ENCODE assay signal across 27 mouse cellular contexts in the genomic region with DNA sequence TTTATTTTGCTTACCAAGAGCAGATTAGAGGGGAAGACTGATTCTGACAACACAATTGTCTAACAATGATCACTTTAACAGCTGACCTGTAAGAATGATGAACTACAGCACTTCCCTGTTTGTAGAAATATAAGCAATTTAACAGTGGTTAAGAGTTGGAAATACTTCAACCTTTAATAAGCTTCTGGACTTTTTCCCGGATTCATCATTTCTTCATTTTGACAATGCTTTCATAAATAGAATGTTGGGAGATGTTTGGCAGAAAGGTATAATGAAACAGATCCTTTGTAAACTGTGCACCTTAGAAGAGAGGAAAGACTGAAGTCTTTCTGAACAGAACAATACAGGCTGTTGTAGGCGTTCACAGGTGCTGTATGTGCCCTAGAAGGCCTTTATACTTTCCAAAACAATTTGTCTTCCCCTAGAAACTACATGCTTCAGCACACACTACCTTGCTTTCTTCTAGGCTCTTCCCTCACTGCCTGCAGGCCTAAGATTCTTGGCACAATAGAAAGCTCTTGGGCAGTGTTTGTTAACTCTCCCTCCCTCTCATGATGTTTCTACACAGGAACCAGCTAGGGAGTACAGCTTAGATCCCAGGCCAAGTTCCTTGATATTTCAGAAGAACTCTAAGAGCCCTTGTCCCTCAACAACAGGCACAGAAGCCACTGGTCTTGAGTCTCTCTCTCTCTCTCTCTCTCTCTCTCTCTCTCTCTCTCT. TPM values are rescaled to one million over a fixed set of nuclear protein-coding genes. Genes with fewer than 3 reads are reported as not detected.
DNase-seq lines count a peak whose midpoint lies in the region; ATAC-seq and TF ChIP-seq lines count a peak whose summit lies in the region.
"Had no signal": no experiment of that assay in that cellular context is flagged by ENCODE, and none has a peak within 500 bp of the region (broad histone marks: within the 10 kb centered on the region; RNA-seq: fewer than 3 reads in every experiment).

No protein-coding gene starts in this region.

- TF ChIP-seq CTCF in lung, embryonic 14.5 days (IDR thresholded peaks at IDR 0.05; ENCODE audit: low read depth) = no peak
- no peak for TF ChIP-seq CTCF in lung, adult 2 months (IDR thresholded peaks at IDR 0.05; ENCODE audit: insufficient read depth, low read length)

- no peaks in the 10 kb centered on the region for H3K27me3 ChIP-seq in embryonic facial prominence, embryonic 14.5 days (replicated peaks; ENCODE audit: control insufficient read depth, insufficient read depth, low read length)
- no peaks in the 10 kb centered on the region for H3K27me3 ChIP-seq in embryonic facial prominence, embryonic 10.5 days (replicated peaks; ENCODE audit: low read depth, poor library complexity, severe bottlenecking)
- no peaks in the 10 kb centered on the region for H3K27me3 ChIP-seq in lung, embryonic 14.5 days (ENCODE audit: insufficient read depth, low read length)
- H3K27me3 ChIP-seq: CH12.LX; forebrain, embryonic 13.5 days; hindbrain, embryonic 15.5 days; intestine, embryonic 15.5 days; lung, embryonic 15.5 days; neural tube, embryonic 15.5 days had no signal

- TF ChIP-seq POLR2A in lung, adult 2 months (IDR thresholded peaks at IDR 0.05; ENCODE audit: borderline replicate concordance, extremely low read depth, low read depth, low read length) = no peak

- no peaks in the 10 kb centered on the region for H3K36me3 ChIP-seq in embryonic facial prominence, embryonic 14.5 days (ENCODE audit: control insufficient read depth, insufficient read depth, low read length)
- no peaks in the 10 kb centered on the region for H3K36me3 ChIP-seq in embryonic facial prominence, embryonic 10.5 days (replicated peaks)
- no peaks in the 10 kb centered on the region for H3K36me3 ChIP-seq in lung, embryonic 14.5 days (ENCODE audit: insufficient read depth)
- H3K36me3 ChIP-seq: hindbrain, embryonic 15.5 days; intestine, embryonic 15.5 days; lung, embryonic 15.5 days; neural tube, embryonic 15.5 days had no signal

- H3K4me1 ChIP-seq in embryonic facial prominence, embryonic 14.5 days (ENCODE audit: control insufficient read depth, insufficient read depth, low read length) = no peaks in the 10 kb centered on the region
- no peaks in the 10 kb centered on the region for H3K4me1 ChIP-seq in embryonic facial prominence, embryonic 10.5 days
- H3K4me1 ChIP-seq in lung, embryonic 14.5 days (ENCODE audit: insufficient read depth) = no peaks in the 10 kb centered on the region
- H3K4me1 ChIP-seq in lung, adult 2 months (ENCODE audit: control insufficient read depth, insufficient read depth, low read length) = no peaks in the 10 kb centered on the region
- peaks cover 4% of the 10 kb centered on the region; the same call in 1 of the 2 replicates for H3K4me1 ChIP-seq in brown adipose tissue, adult 24 weeks (ENCODE audit: control insufficient read depth, insufficient read depth, insufficient read length, low read length)
- H3K4me1 ChIP-seq: hindbrain, embryonic 15.5 days; intestine, embryonic 15.5 days; lung, embryonic 15.5 days; neural tube, embryonic 15.5 days had no signal

- ATAC-seq in embryonic facial prominence, embryonic 14.5 days (ENCODE audit: low read depth) = peak; percentile 67; the same call in 1 of the 2 replicates
- no peak for ATAC-seq in lung, embryonic 14.5 days (ENCODE audit: insufficient read depth)
- ATAC-seq in cerebellum, adult (ENCODE audit: insufficient number of reproducible peaks, low FRiP score, low TSS enrichment) = no peak
- ATAC-seq: forebrain, embryonic 13.5 days; intestine, embryonic 15.5 days; midbrain, embryonic 16.5 days had no signal

- peak; percentile 70 for DNase-seq in embryonic facial prominence, embryonic 14.5 days (ENCODE audit: low spot score)
- no peak for DNase-seq in embryonic facial prominence, embryonic 10.5 days (ENCODE audit: low spot score)
- peak; percentile 4 for DNase-seq in lung, embryonic 14.5 days
- no peak for DNase-seq in lung, adult 2 months
- DNase-seq in lung, postnatal 36 days = peak; percentile 60
- no peak for DNase-seq in spleen, adult 12 weeks (ENCODE audit: low spot score)
- DNase-seq: cerebellum, adult 11-12 months; cerebellum, postnatal 25 days; embryo, embryonic 11 days; gastrocnemius, postnatal 10 days; kidney, adult 9 months; kidney, postnatal 4 days; layer of hippocampus, adult 9-11 months; left cerebral cortex, postnatal 4 days; right cerebral cortex, postnatal 4 days; thymus, postnatal 36 days had no signal

- no peak overlapping the region for H3K4me3 ChIP-seq in embryonic facial prominence, embryonic 14.5 days (ENCODE audit: low read depth, low read length)
- no peak overlapping the region for H3K4me3 ChIP-seq in embryonic facial prominence, embryonic 10.5 days
- H3K4me3 ChIP-seq in lung, embryonic 14.5 days (ENCODE audit: low read depth, low read length) = no peak overlapping the region
- no peak overlapping the region for H3K4me3 ChIP-seq in lung, adult 2 months (replicated peaks; ENCODE audit: extremely low read depth, low read depth, low read length)
- H3K4me3 ChIP-seq in brown adipose tissue, adult 24 weeks (ENCODE audit: insufficient read depth, low read depth, low read length) = no peak overlapping the region
- H3K4me3 ChIP-seq: forebrain, embryonic 13.5 days; hindbrain, embryonic 15.5 days; intestine, embryonic 15.5 days; left cerebral cortex, adult 2 months; lung, embryonic 15.5 days; neural tube, embryonic 15.5 days had no signal

- no peak overlapping the region for H3K9ac ChIP-seq in embryonic facial prominence, embryonic 14.5 days (ENCODE audit: low read depth, low read length)
- H3K9ac ChIP-seq in lung, embryonic 14.5 days = no peak overlapping the region
- H3K9ac ChIP-seq: forebrain, embryonic 13.5 days; hindbrain, embryonic 15.5 days; intestine, embryonic 15.5 days; lung, embryonic 15.5 days; neural tube, embryonic 15.5 days had no signal

- H3K27ac ChIP-seq in embryonic facial prominence, embryonic 14.5 days (replicated peaks; ENCODE audit: low read depth, low read length) = no peak overlapping the region; the same call in 1 of the 2 replicates
- no peak overlapping the region for H3K27ac ChIP-seq in embryonic facial prominence, embryonic 10.5 days (replicated peaks)
- no peak overlapping the region for H3K27ac ChIP-seq in lung, embryonic 14.5 days (ENCODE audit: low read depth)
- peak overlapping the region; percentile 27 for H3K27ac ChIP-seq in brown adipose tissue, adult 24 weeks (replicated peaks; ENCODE audit: low read depth, low read length)
- H3K27ac ChIP-seq: forebrain, embryonic 13.5 days; hindbrain, embryonic 15.5 days; intestine, embryonic 15.5 days; left cerebral cortex, adult 2 months; lung, embryonic 15.5 days; neural tube, embryonic 15.5 days had no signal

- no peaks in the 10 kb centered on the region for H3K9me3 ChIP-seq in embryonic facial prominence, embryonic 14.5 days (ENCODE audit: control insufficient read depth, low read length)
- H3K9me3 ChIP-seq in embryonic facial prominence, embryonic 10.5 days = no peaks in the 10 kb centered on the region
- no peaks in the 10 kb centered on the region for H3K9me3 ChIP-seq in lung, embryonic 14.5 days (ENCODE audit: low read depth, low read length)
- H3K9me3 ChIP-seq: forebrain, embryonic 13.5 days; hindbrain, embryonic 15.5 days; intestine, embryonic 15.5 days; lung, embryonic 15.5 days; neural tube, embryonic 15.5 days had no signal

- no peak overlapping the region for H3K4me2 ChIP-seq in embryonic facial prominence, embryonic 14.5 days (ENCODE audit: low read depth, low read length)
- no peak overlapping the region for H3K4me2 ChIP-seq in lung, embryonic 14.5 days
- H3K4me2 ChIP-seq: forebrain, embryonic 13.5 days; hindbrain, embryonic 15.5 days; intestine, embryonic 15.5 days; liver, embryonic 11.5 days; lung, embryonic 15.5 days; neural tube, embryonic 15.5 days had no signal

- WGBS in embryonic facial prominence, embryonic 14.5 days = 47% methylated on average over 2 of the region's 2 CpGs
- 80% methylated on average over 2 of the region's 2 CpGs for WGBS in embryonic facial prominence, embryonic 10.5 days
- 69% methylated on average over 2 of the region's 2 CpGs for WGBS in lung, embryonic 14.5 days
- WGBS in lung, adult 2 months = 36% methylated on average over 2 of the region's 2 CpGs

RNA-seq across cellular contexts. Expression of gene Dph6, which starts 46.4 kb away (rescaled TPM):
- 18.5 and 21.0 TPM in 2 replicates for polyA plus RNA-seq in embryonic facial prominence, embryonic 14.5 days (2014; fragmentation: Nextera tagmentation; extraction: Ambion mirVana)
- 23.0 and 24.7 TPM in 2 replicates for polyA plus RNA-seq in embryonic facial prominence, embryonic 10.5 days (2016; fragmentation: Nextera tagmentation; extraction: Ambion mirVana)
- polyA plus RNA-seq in lung, embryonic 14.5 days (2014; fragmentation: Nextera tagmentation; extraction: Ambion mirVana) = 29.4 TPM in 2 replicates
- polyA plus RNA-seq in lung, adult 2 months (2012; rRNA removed) = 7.9 and 13.0 TPM in 2 replicates
- polyA plus RNA-seq in brown adipose tissue, adult 24 weeks (2012; ENCODE audit: insufficient read depth, insufficient read length, missing spikeins) = 8.0 and 10.7 TPM in 2 replicates

Comparison
In these comparisons a context has a peak if more than half of its experiments do, and no peak if none do; other contexts are left out.
1. DNase-seq: peak in embryonic facial prominence, embryonic 14.5 days (single experiment), lung, embryonic 14.5 days (single experiment) and lung, postnatal 36 days (single experiment); none in embryonic facial prominence, embryonic 10.5 days (single experiment), lung, adult 2 months (single experiment) and spleen, adult 12 weeks (single experiment).